Mouse (Mus musculus) ES-E14 (cell line): Measurements from ENCODE around the gene Matn3.

Experiments
- CHD2 ChIP-seq: IDR thresholded peaks from 2 replicates; pipeline ENCODE4 v1.6.1; 2014; ENCODE audit warnings: mild to moderate bottlenecking, low read depth, low read length, inconsistent platforms
- HCFC1 ChIP-seq: IDR thresholded peaks from 2 replicates; pipeline ENCODE4 v1.6.1; 2012; ENCODE audit warnings: low read length, inconsistent platforms, borderline replicate concordance; ENCODE audit not compliant: insufficient read depth
- MAFK ChIP-seq: IDR thresholded peaks from 2 replicates; pipeline ENCODE4 v1.6.1; 2014; ENCODE audit warnings: mild to moderate bottlenecking, low read depth, low read length, inconsistent platforms; ENCODE audit not compliant: insufficient read depth
- ZC3H11A ChIP-seq: IDR thresholded peaks from 2 replicates; pipeline ENCODE4 v1.6.1; 2012; ENCODE audit warnings: low read depth, mild to moderate bottlenecking, inconsistent platforms, low read length, borderline replicate concordance
- ZNF384 ChIP-seq: IDR thresholded peaks from 2 replicates; pipeline ENCODE4 v1.6.1; 2012; ENCODE audit warnings: low read depth, low read length, inconsistent platforms

- TF ChIP-seq ZNF384 = no peak
- no peak for TF ChIP-seq ZC3H11A
- TF ChIP-seq CHD2 = no peak
- no peak for TF ChIP-seq MAFK
- no peak for TF ChIP-seq HCFC1
These were observed 22.1 kb downstream of the Matn3 start for GRCm38 (mm10) chr12:8969828-8970227.
